Mouse (Mus musculus) neural tube, embryonic 11.5 days (tissue): ENCODE results near the gene Gm9964. TPM values are rescaled to one million over a fixed set of nuclear protein-coding genes. Genes with fewer than 3 reads are reported as not detected.
"Not testable (repeated sequence)": the region's sequence is repeated elsewhere in the genome, so short reads cannot be mapped to it uniquely, and the experiment has no call there.

ENCODE experiments used
- ATAC-seq: fragments of 200-750 bp; cut with Nextera tagmentation; 2 replicates; pipeline ENCODE4 v1.8.0; 2017; ENCODE audit warnings: moderate number of reproducible peaks, mild to moderate bottlenecking, moderate TSS enrichment, moderate library complexity; ENCODE audit not compliant: insufficient read depth, low FRiP score, low TSS enrichment
- DNase-seq: peaks from one replicate; pipeline ENCODE4 v3.0.0-alpha.2; 2015; ENCODE audit warnings: low spot score
- H3K27ac ChIP-seq: fragments of 300-500 bp; sonication (generic); 2 replicates; pipeline ENCODE4 v1.5.1; 2014; ENCODE audit warnings: low read depth, mild to moderate bottlenecking, low read length
- H3K27me3 ChIP-seq: fragments of 300-500 bp; sonication (generic); 2 replicates; pipeline ENCODE4 v1.6.1; 2014; ENCODE audit warnings: mild to moderate bottlenecking, low read length, mixed read lengths; ENCODE audit not compliant: control insufficient read depth, insufficient read depth
- H3K36me3 ChIP-seq: fragments of 300-500 bp; sonication (generic); 2 replicates; pipeline ENCODE4 v1.6.1; 2014; ENCODE audit warnings: mild to moderate bottlenecking, low read length, moderate library complexity, mixed read lengths; ENCODE audit not compliant: control insufficient read depth, insufficient read depth
- H3K4me1 ChIP-seq: fragments of 300-500 bp; sonication (generic); 2 replicates; pipeline ENCODE4 v1.6.1; 2014; ENCODE audit warnings: low read length, mixed read lengths; ENCODE audit not compliant: control insufficient read depth, insufficient read depth
- H3K4me2 ChIP-seq: fragments of 300-500 bp; sonication (generic); 2 replicates; pipeline ENCODE4 v1.6.1; 2014; ENCODE audit warnings: low read depth, mild to moderate bottlenecking, moderate library complexity
- H3K4me3 ChIP-seq: fragments of 300-500 bp; sonication (generic); 2 replicates; pipeline ENCODE4 v1.5.1; 2014; ENCODE audit warnings: low read depth, low read length
- H3K9ac ChIP-seq: fragments of 300-500 bp; sonication (generic); 2 replicates; pipeline ENCODE4 v1.6.1; 2014; ENCODE audit warnings: mild to moderate bottlenecking, low read length
- H3K9me3 ChIP-seq: fragments of 300-500 bp; sonication (generic); 2 replicates; pipeline ENCODE4 v1.6.1; 2016; ENCODE audit warnings: low read length; ENCODE audit not compliant: control insufficient read depth
- WGBS: fragments of 180-500 bp; shearing (Covaris S2); extraction: QIAGEN DNeasy Blood & Tissue Kit; methylation state at CpG from one replicate; pipeline ENCODE4 v1.1.7; 2014; 5-methylcytosine and 5-hydroxymethylcytosine counted together
- polyA plus RNA-seq: library from polyadenylated mRNA; unstranded; fragments of >200 nt; fragmentation: Nextera tagmentation; extraction: Ambion mirVana; gene quantifications from 2 replicates; pipeline ENCODE4 v1.2.1, GENCODE M21; 2014

Gm9964 gene
- polyA plus RNA-seq, 1 experiment from 2014 or later: not detected

DNA sequence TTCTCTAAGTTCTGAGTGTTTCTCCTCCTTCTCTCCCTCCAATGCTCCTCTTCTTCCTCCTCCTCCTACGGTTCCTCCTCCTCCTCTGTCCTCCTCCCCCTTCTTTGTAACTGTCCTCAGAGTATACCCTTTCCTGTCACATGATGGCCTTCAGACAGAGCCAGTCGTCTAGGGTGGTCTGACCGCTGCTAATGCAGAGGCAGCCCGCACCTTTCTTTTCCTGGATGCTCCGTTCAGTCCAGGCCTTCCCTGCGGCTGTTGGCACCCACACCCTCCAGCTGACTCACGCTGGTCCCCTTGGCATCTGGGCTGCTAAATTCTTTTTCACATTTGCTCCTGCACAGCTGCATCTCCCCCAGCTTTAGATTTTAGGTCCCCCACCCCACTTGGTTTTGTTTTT lies 9.8 kb upstream of the Gm9964 start:
- Histone ChIP-seq H3K4me3 (no peak overlapping the region), H3K9ac (peak overlapping the region; percentile 2; the same call in 1 of the 2 replicates), H3K36me3 (no peaks in the 10 kb centered on the region), H3K27ac (peak overlapping the region; percentile 79), H3K4me1 (peaks cover 3% of the 10 kb centered on the region; the same call in 1 of the 2 replicates), H3K4me2 (no peak overlapping the region; the same call in 1 of the 2 replicates), H3K27me3 (no peaks in the 10 kb centered on the region), H3K9me3 (no peaks in the 10 kb centered on the region)
- ATAC-seq (no peak), DNase-seq (peak; percentile 40)
- 29% methylated on average over 7 of the region's 7 CpGs for WGBS

- Histone ChIP-seq H3K27ac (0 out of 2 replicates have a peak overlapping the region, but pooled peaks have one; percentile 79), H3K9me3 (no peaks in the 10 kb centered on the region), H3K36me3 (no peaks in the 10 kb centered on the region), H3K4me1 (peaks cover 3% of the 10 kb centered on the region; the same call in 1 of the 2 replicates), H3K4me3 (no peak overlapping the region), H3K4me2 (no peak overlapping the region), H3K27me3 (no peaks in the 10 kb centered on the region), H3K9ac (no peak overlapping the region)
- ATAC-seq: no peak
- no peak for DNase-seq
- 75% methylated on average over 9 of the region's 9 CpGs for WGBS
Measured at GRCm38 (mm10) chr11:79305697-79306340, 9.1 kb upstream of the Gm9964 start.

DNA sequence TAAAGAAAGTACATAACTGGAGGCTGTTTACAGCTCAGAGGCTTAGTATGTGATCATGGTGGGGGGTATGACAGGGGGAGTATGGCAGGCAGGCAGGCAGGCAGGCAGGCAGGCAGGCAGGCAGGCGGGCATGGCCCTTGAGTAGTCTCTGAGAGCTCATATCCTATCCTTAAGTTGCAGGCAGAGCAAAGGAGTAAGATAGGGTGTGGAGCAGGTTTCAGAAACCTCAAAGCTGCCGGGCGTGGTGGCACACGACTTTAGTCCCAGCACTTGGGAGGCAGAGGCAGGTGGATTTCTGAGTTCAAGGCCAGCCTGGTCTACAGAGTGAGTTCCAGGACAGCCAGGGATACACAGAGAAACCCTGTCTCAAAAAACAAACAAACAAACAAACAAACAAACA lies 7.5 kb upstream of the Gm9964 start:
- not testable (repeated sequence) for H3K9me3 ChIP-seq, H3K36me3 ChIP-seq, DNase-seq, H3K9ac ChIP-seq, H3K27me3 ChIP-seq, H3K27ac ChIP-seq, H3K4me1 ChIP-seq, ATAC-seq, H3K4me3 ChIP-seq, H3K4me2 ChIP-seq
- WGBS: 93% methylated on average over 4 of the region's 4 CpGs

DNA sequence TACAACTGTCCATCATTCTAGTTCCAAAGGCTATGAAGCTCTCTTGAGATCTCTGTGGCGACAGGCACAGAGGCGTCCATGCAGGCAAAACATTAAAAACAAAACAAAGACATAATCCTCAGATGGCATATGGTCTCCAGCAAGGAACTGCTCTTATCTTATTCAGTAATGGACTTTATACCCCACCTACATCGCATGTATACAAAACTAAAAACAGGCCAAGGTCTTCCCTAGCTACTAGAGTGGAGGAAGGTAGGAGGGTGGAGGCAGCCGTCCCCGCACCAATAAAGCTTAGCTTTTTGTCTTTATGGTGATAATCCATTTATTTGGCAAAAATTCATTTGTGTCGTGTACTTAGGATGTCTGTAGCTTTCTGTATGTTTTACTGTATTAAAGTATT lies 6.4 kb upstream of the Gm9964 start:
- Histone ChIP-seq H3K27ac (no peak overlapping the region), H3K36me3 (no peaks in the 10 kb centered on the region), H3K27me3 (no peaks in the 10 kb centered on the region), H3K9me3 (no peaks in the 10 kb centered on the region), H3K9ac (no peak overlapping the region), H3K4me3 (no peak overlapping the region), H3K4me1 (peaks cover 3% of the 10 kb centered on the region; the same call in 1 of the 2 replicates), H3K4me2 (no peak overlapping the region)
- ATAC-seq (no peak), DNase-seq (no peak)
- WGBS: 91% methylated on average over 6 of the region's 6 CpGs

GRCm38 (mm10) chr11:79299719-79300431 lies 3.2 kb upstream of the Gm9964 start:
- ATAC-seq (no peak), DNase-seq (no peak)
- H3K4me2 ChIP-seq: no peak overlapping the region
- no peak overlapping the region for H3K9ac ChIP-seq
- no peaks in the 10 kb centered on the region for H3K9me3 ChIP-seq
- H3K27ac ChIP-seq: no peak overlapping the region
- no peak overlapping the region for H3K4me3 ChIP-seq
- no peaks in the 10 kb centered on the region for H3K36me3 ChIP-seq
- H3K4me1 ChIP-seq: no peaks in the 10 kb centered on the region
- H3K27me3 ChIP-seq: no peaks in the 10 kb centered on the region
- 75% methylated on average over 9 of the region's 9 CpGs for WGBS

GRCm38 (mm10) chr11:79296167-79296566 lies 539 bp downstream of the Gm9964 start:
- Histone ChIP-seq H3K4me3 (no peak overlapping the region), H3K36me3 (no peaks in the 10 kb centered on the region), H3K27ac (no peak overlapping the region), H3K9me3 (no peaks in the 10 kb centered on the region), H3K9ac (no peak overlapping the region), H3K4me1 (no peaks in the 10 kb centered on the region), H3K4me2 (no peak overlapping the region), H3K27me3 (no peaks in the 10 kb centered on the region)
- DNase-seq (peak; percentile 53), ATAC-seq (no peak)
- 50% methylated on average over 1 of the region's 1 CpGs for WGBS

GRCm38 (mm10) chr11:79293971-79294370 lies 2.7 kb downstream of the Gm9964 start:
- ATAC-seq (no peak), DNase-seq (no peak)
- H3K27me3 ChIP-seq: no peaks in the 10 kb centered on the region
- H3K4me2 ChIP-seq: no peak overlapping the region
- H3K9ac ChIP-seq: no peak overlapping the region
- H3K27ac ChIP-seq: no peak overlapping the region
- H3K36me3 ChIP-seq: no peaks in the 10 kb centered on the region
- H3K4me1 ChIP-seq: no peaks in the 10 kb centered on the region
- WGBS: 29% methylated on average over 1 of the region's 1 CpGs
- H3K4me3 ChIP-seq: no peak overlapping the region
- no peaks in the 10 kb centered on the region for H3K9me3 ChIP-seq

GRCm38 (mm10) chr11:79293025-79293424 lies 3.7 kb downstream of the Gm9964 start:
- ATAC-seq (no peak), DNase-seq (no peak)
- H3K27me3 ChIP-seq: no peaks in the 10 kb centered on the region
- H3K9me3 ChIP-seq: no peaks in the 10 kb centered on the region
- no peak overlapping the region for H3K4me3 ChIP-seq
- WGBS: 89% methylated on average over 3 of the region's 3 CpGs
- H3K4me1 ChIP-seq: no peaks in the 10 kb centered on the region
- H3K27ac ChIP-seq: no peak overlapping the region
- no peak overlapping the region for H3K4me2 ChIP-seq
- H3K36me3 ChIP-seq: no peaks in the 10 kb centered on the region
- H3K9ac ChIP-seq: no peak overlapping the region

DNA sequence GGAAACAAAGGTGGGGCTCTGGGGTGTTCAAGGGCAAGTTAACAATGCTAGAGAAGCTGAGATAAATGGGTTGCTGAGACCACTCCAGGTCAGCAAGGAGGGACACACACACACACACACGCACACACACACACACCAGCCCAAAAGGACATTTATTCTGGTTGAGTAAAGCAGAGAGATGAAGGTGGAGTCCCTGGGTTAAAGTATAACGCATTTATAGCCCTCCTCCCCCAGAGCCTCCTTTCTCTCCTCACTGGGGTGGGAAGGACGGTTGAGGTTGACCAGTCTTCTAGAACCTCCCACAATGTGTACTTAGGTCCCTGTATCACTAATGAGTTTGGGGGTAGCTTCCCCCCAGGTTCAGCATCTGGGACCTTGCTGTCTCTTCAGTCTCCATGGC lies 4.6 kb downstream of the Gm9964 start:
- ATAC-seq: no peak
- H3K27me3 ChIP-seq: no peaks in the 10 kb centered on the region
- no peak overlapping the region for H3K4me3 ChIP-seq
- no peak overlapping the region for H3K4me2 ChIP-seq
- no peak for DNase-seq
- H3K9ac ChIP-seq: no peak overlapping the region
- no peaks in the 10 kb centered on the region for H3K36me3 ChIP-seq
- no peak overlapping the region for H3K27ac ChIP-seq
- WGBS: 58% methylated on average over 3 of the region's 3 CpGs
- H3K9me3 ChIP-seq: no peaks in the 10 kb centered on the region
- no peaks in the 10 kb centered on the region for H3K4me1 ChIP-seq
